Mouse (Mus musculus): ENCODE measurements around the gene Zbtb44.

Zbtb44 gene

GRCm38 (mm10) chr9:31072256-31072655 lies 41.8 kb downstream of the Zbtb44 start:
- no peak for DNase-seq

GRCm38 (mm10) chr9:31073797-31074196 lies 43.4 kb downstream of the Zbtb44 start:
- no peak for DNase-seq

- no peak for DNase-seq
These were observed 44.4 kb downstream of the Zbtb44 start for GRCm38 (mm10) chr9:31074836-31075235.

GRCm38 (mm10) chr9:31080726-31081125 lies 50.3 kb downstream of the Zbtb44 start:
- no peak for DNase-seq

- DNase-seq = peak; percentile 89
These were observed 51.7 kb downstream of the Zbtb44 start for GRCm38 (mm10) chr9:31082054-31082666.

- DNase-seq = no peak
These were observed 52.3 kb downstream of the Zbtb44 start for GRCm38 (mm10) chr9:31082771-31083170.

- DNase-seq = no peak
These were observed 55.1 kb downstream of the Zbtb44 start for GRCm38 (mm10) chr9:31085556-31085955.

- peak; percentile 85 for DNase-seq
These were observed 55.8 kb downstream of the Zbtb44 start for GRCm38 (mm10) chr9:31086085-31086753.

- no peak for DNase-seq
These were observed 56.3 kb downstream of the Zbtb44 start for GRCm38 (mm10) chr9:31086754-31087145.

GRCm38 (mm10) chr9:31087466-31087865 lies 57.0 kb downstream of the Zbtb44 start:
- no peak for DNase-seq

- no peak for DNase-seq
These were observed 57.7 kb downstream of the Zbtb44 start for GRCm38 (mm10) chr9:31088116-31088515.

GRCm38 (mm10) chr9:31088883-31089282 lies 58.4 kb downstream of the Zbtb44 start:
- no peak for DNase-seq

GRCm38 (mm10) chr9:31089541-31089940 lies 59.1 kb downstream of the Zbtb44 start:
- DNase-seq = no peak

- no peak for DNase-seq
These were observed 59.9 kb downstream of the Zbtb44 start for GRCm38 (mm10) chr9:31090081-31091023.

- DNase-seq = no peak
These were observed 60.7 kb downstream of the Zbtb44 start for GRCm38 (mm10) chr9:31091162-31091581.

- no peak for DNase-seq
These were observed 61.8 kb downstream of the Zbtb44 start for GRCm38 (mm10) chr9:31092111-31092832.

- DNase-seq = no peak
These were observed 62.4 kb downstream of the Zbtb44 start for GRCm38 (mm10) chr9:31092833-31093195.

GRCm38 (mm10) chr9:31097088-31098082 lies 66.9 kb downstream of the Zbtb44 start:
- no peak for DNase-seq

- DNase-seq = no peak
These were observed 67.7 kb downstream of the Zbtb44 start for GRCm38 (mm10) chr9:31098118-31098517.

GRCm38 (mm10) chr9:31108464-31108863 lies 78.0 kb downstream of the Zbtb44 start:
- no peak for DNase-seq

- no peak for DNase-seq
These were observed 85.1 kb downstream of the Zbtb44 start for GRCm38 (mm10) chr9:31115586-31115985.

GRCm38 (mm10) chr9:31117088-31117487 lies 86.6 kb downstream of the Zbtb44 start:
- DNase-seq = no peak
